Mouse (Mus musculus) bone marrow macrophage, adult 2 months (primary cell): ENCODE measurements around the gene Agtr1a.

Experiments used
- CTCF ChIP-seq: IDR thresholded peaks from 2 replicates; pipeline ENCODE4 v1.5.1; 2012; ENCODE audit warnings: low read depth, mild to moderate bottlenecking, low read length, moderate library complexity
- POLR2A ChIP-seq: IDR thresholded peaks from 2 replicates; pipeline ENCODE4 v1.6.1; 2012; ENCODE audit warnings: mild to moderate bottlenecking, low read depth, low read length, borderline replicate concordance

DNA sequence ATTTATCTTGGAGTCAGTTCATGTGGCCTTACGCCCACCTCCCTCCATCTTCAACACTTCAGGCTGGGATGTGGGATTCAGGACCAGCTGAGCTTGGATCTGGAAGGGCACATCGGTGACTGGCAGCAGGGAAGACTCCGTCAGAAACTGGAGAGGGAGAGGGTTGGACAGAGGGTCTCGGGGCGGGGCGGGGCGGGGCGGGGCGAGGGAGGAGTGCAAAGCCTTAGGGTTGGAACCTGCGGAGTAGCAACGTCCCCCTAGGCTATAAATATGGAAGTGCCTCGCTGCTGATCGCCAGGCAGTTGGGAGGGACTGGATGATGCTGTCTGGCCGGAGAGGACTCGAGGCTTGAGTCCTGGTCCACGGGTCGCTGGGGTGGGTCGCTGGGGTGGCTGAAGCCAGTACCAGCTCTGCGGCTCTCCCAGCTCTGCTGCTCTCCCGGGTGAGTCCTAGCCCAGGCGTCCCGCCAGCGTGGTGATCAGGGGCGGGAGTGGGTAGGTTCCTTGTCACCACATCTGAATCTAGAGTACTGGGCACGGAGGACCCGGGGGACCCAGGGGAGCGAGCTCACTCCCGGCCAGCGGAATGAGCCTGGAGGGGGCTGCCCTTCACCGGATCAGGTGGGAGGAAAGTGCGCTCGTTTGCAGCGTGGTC is at the start of gene Agtr1a:
- TF ChIP-seq CTCF = no peak
- TF ChIP-seq POLR2A = no peak
